Mouse (Mus musculus) neutrophil, adult 59 days (primary cell): Measurements from ENCODE around the gene Tnni3. TPM values are rescaled to one million over a fixed set of nuclear protein-coding genes. Genes with fewer than 3 reads are reported as not detected.

Source experiments
- total RNA-seq, 2 experiments: library from RNA; stranded (reverse); gene quantifications; 1 replicate in 1 of 2; 2 replicates in 1 of 2; pipeline ENCODE4 v1.2.4; 2023

Tnni3 gene
- 1 to 10 TPM; 1.1 to 1.2 TPM for total RNA-seq

GRCm38 (mm10) chr7:4524212-4524922, at the start of gene Tnni3:
TSS of gene Tnni3 (minus strand) at chr7:4524229.

GRCm38 (mm10) chr7:4547221-4547641, 23.2 kb upstream of the Tnni3 start, which contains the start of gene Syt5:
TSS of gene Syt5 (minus strand) at chr7:4547541.

GRCm38 (mm10) chr7:4532005-4532729, 8.1 kb upstream of the Tnni3 start, which contains the start of gene Dnaaf3:
TSS of gene Dnaaf3 (minus strand) at chr7:4532453.

GRCm38 (mm10) chr7:4516332-4517050, 7.5 kb downstream of the Tnni3 start, which contains the start of gene Tnnt1:
TSS of gene Tnnt1 (minus strand) at chr7:4516382.

GRCm38 (mm10) chr7:4501558-4502397, 22.3 kb downstream of the Tnni3 start, which contains the start of gene Ppp1r12c:
TSS of gene Ppp1r12c (minus strand) at chr7:4501680.

Other genes starting within 250 kb of the Tnni3 start
- gene Ncr1, start 186.5 kb downstream of the Tnni3 start, total RNA-seq: under 1 TPM in 1 of 2 experiments, not detected in 1; 0.38 TPM
- under 1 TPM; 0.07 to 0.11 TPM for gene Gp6, start 126.5 kb downstream of the Tnni3 start, total RNA-seq
- gene Rdh13, start 78.6 kb downstream of the Tnni3 start, total RNA-seq: 1 to 10 TPM; 3.5 to 4.5 TPM
- 1 to 10 TPM; 6.2 to 9.9 TPM for gene Eps8l1, start 63.6 kb downstream of the Tnni3 start, total RNA-seq
- 100 to 1,000 TPM; 226 to 229 TPM for gene Ppp1r12c, start 22.5 kb downstream of the Tnni3 start, total RNA-seq
- 10 to 100 TPM in 1 of 2 experiments, 1 to 10 TPM in 1; 6.1 to 12.0 TPM for gene Tnnt1, start 7.8 kb downstream of the Tnni3 start, total RNA-seq
- under 1 TPM; 0.31 to 0.71 TPM for gene Dnaaf3, start 8.2 kb upstream of the Tnni3 start, total RNA-seq
- gene Syt5, start 23.3 kb upstream of the Tnni3 start, total RNA-seq: not detected
- gene Ptprh, start 79.8 kb upstream of the Tnni3 start, total RNA-seq: not detected
- gene Tmem86b, start 107.2 kb upstream of the Tnni3 start, total RNA-seq: 10 to 100 TPM; 17.4 to 23.2 TPM
- 100 to 1,000 TPM; 146 to 160 TPM for gene Ppp6r1, start 134.8 kb upstream of the Tnni3 start, total RNA-seq
- 10 to 100 TPM; 15.2 to 16.2 TPM for gene Hspbp1, start 160.8 kb upstream of the Tnni3 start, total RNA-seq
- gene Brsk1, start 166.4 kb upstream of the Tnni3 start, total RNA-seq: not detected
- 10 to 100 TPM; 18.1 to 22.3 TPM for gene Tmem150b, start 201.0 kb upstream of the Tnni3 start, total RNA-seq
- gene Kmt5c, start 215.9 kb upstream of the Tnni3 start, total RNA-seq: 10 to 100 TPM; 96.3 to 97.7 TPM
- gene Cox6b2, start 228.9 kb upstream of the Tnni3 start, total RNA-seq: 10 to 100 TPM; 25.0 to 29.5 TPM
- gene Fam71e2, start 247.1 kb upstream of the Tnni3 start, total RNA-seq: not detected